Mouse (Mus musculus) heart, adult 8-10 months (tissue): ENCODE data around the gene Irgm1. TPM values are rescaled to one million over a fixed set of nuclear protein-coding genes. Genes with fewer than 3 reads are reported as not detected.

Source experiments
- total RNA-seq, 4 experiments: library from RNA; stranded (reverse); gene quantifications; 2 replicates each; pipeline ENCODE4 v1.2.4; 2022

Gene Irgm1
- total RNA-seq, 4 experiments from 2014 or later = 11.7 to 13.3 (median 12.1) TPM

Other genes starting within 250 kb of the Irgm1 start
- 100 to 1,000 TPM; 385 to 495 (median 425) TPM for gene Rack1, start 71.4 kb downstream of the Irgm1 start, total RNA-seq
- 10 to 100 TPM; 22.2 to 28.9 (median 23.8) TPM for gene Trim41, start 54.3 kb downstream of the Irgm1 start, total RNA-seq
- gene Trim7, start 45.5 kb downstream of the Irgm1 start, total RNA-seq = 10 to 100 TPM; 15.6 to 31.7 (median 17.5) TPM
- gene Gm12184, start 45.0 kb downstream of the Irgm1 start, total RNA-seq = 1 to 10 TPM; 1.6 to 5.4 (median 3.7) TPM
- 1 to 10 TPM in 2 of 4 experiments, under 1 TPM in 2; 0.47 to 1.2 (median 0.90) TPM for gene Gm5431, start 30.5 kb upstream of the Irgm1 start, total RNA-seq
- gene Psme2b, start 74.5 kb upstream of the Irgm1 start, total RNA-seq = 1 to 10 TPM; 1.7 to 2.9 (median 2.7) TPM
- gene Olfr56, start 107.2 kb upstream of the Irgm1 start, total RNA-seq = under 1 TPM in 3 of 4 experiments, not detected in 1; 0.09 to 0.14 (median 0.09) TPM
- 1 to 10 TPM; 4.0 to 5.6 (median 4.4) TPM for gene 9930111J21Rik1, start 107.7 kb upstream of the Irgm1 start, total RNA-seq
- gene Gm12185, start 120.5 kb upstream of the Irgm1 start, total RNA-seq = 1 to 10 TPM in 3 of 4 experiments, under 1 TPM in 1; 0.79 to 1.2 (median 1.1) TPM
- gene Tgtp1, start 122.5 kb upstream of the Irgm1 start, total RNA-seq = 1 to 10 TPM; 1.6 to 3.4 (median 2.6) TPM
- 1 to 10 TPM; 4.7 to 6.0 (median 5.6) TPM for gene 9930111J21Rik2, start 179.6 kb upstream of the Irgm1 start, total RNA-seq
- gene Tgtp2, start 192.5 kb upstream of the Irgm1 start, total RNA-seq = 1 to 10 TPM; 2.1 to 3.9 (median 3.1) TPM
- 1 to 10 TPM; 2.2 to 3.0 (median 2.7) TPM for gene Ifi47, start 204.9 kb upstream of the Irgm1 start, total RNA-seq
- gene Olfr1396, start 243.2 kb upstream of the Irgm1 start, total RNA-seq = 1 to 10 TPM in 3 of 4 experiments, under 1 TPM in 1; 0.72 to 1.3 (median 1.1) TPM